Mouse (Mus musculus) C2C12 (cell line): Measurements from ENCODE around the gene Agrp.

Experiments used
- CEBPB ChIP-seq: IDR thresholded peaks from one replicate; pipeline ENCODE4 v1.6.1; 2011; ENCODE audit warnings: low read depth, mild to moderate bottlenecking, control low read depth, moderate library complexity
- CTCF ChIP-seq: IDR thresholded peaks from one replicate; pipeline ENCODE4 v1.5.1; 2011; ENCODE audit not compliant: control insufficient read depth, insufficient read depth, insufficient read length

DNA sequence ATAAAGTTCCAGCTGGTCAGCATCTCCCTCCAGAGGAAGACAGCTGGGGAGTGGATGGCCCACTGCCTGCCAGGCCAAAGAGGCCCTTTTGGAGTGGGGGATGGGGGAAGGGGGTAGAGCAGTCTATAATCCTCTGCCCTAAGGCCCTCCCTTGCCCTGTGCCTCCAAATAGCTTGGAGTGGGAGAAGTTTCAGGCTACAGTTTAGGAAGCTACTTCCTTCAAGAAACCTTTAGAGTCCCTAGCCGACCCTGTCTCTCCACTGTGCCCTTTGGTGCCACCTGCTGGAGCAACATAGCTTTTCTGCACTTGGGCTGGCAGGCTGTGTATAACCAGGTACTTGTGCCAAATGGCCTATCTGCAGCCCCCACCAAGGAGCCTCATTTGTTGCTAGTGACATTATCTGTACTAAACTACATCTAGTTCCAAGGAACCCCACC is 103.3 kb downstream of the Agrp start:
- TF ChIP-seq CTCF, result peak; percentile 67
- no peak for TF ChIP-seq CEBPB
